Mouse (Mus musculus) stomach, postnatal 0 days (tissue): ENCODE results near the gene Agtrap.

Experiments used
- CTCF ChIP-seq: IDR thresholded peaks from 2 replicates; pipeline ENCODE4 v1.5.1; 2016; ENCODE audit warnings: antibody characterized with exemption, low read depth, mild to moderate bottlenecking, moderate library complexity
- EP300 ChIP-seq: optimal IDR thresholded peaks from 2 replicates; pipeline ENCODE3; 2016; ENCODE audit warnings: antibody characterized with exemption

GRCm38 (mm10) chr4:148091181-148091580 lies 3.4 kb upstream of the Agtrap start:
- TF ChIP-seq EP300 (no peak), CTCF (no peak)
